ENCODE assay signal across 9 mouse cellular contexts in the genomic region with DNA sequence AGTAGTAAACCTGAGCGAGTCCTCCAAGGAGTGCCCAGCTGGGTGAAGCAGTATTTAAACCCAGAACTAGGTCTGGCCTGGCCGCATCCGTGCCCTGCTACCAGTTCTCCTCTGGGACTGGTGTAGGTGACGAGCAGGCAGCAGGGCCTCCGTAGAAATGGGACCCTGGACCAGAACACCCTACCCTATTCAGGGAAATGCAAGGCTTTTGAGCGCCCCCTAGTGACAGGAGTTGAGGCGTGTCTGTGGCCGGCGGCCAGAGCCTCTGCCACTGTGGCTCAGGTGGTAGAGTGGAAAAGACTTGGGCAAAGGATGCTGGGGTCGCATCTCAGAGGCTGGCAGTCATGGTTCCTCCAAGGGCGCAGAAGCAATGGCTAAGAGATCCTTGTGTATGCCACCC.
DNase-seq lines count a peak whose midpoint lies in the region; ATAC-seq and TF ChIP-seq lines count a peak whose summit lies in the region.
"Had no signal": no experiment of that assay in that cellular context is flagged by ENCODE, and none has a peak within 500 bp of the region (broad histone marks: within the 10 kb centered on the region; RNA-seq: fewer than 3 reads in every experiment).

No protein-coding gene starts in this region.

- no peak overlapping the region for H3K4me3 ChIP-seq in kidney, embryonic 15.5 days (replicated peaks)
- no peak overlapping the region for H3K4me3 ChIP-seq in embryonic facial prominence, embryonic 11.5 days (ENCODE audit: low read depth, low read length)
- H3K4me3 ChIP-seq in midbrain, postnatal 0 days (ENCODE audit: low read depth, low read length) = no peak overlapping the region
- H3K4me3 ChIP-seq: limb, embryonic 12.5 days had no signal

- peak; percentile 19 for DNase-seq in kidney, adult 11 months
- DNase-seq in adrenal gland, postnatal 14 days = peak; percentile 73
- DNase-seq in embryonic facial prominence, embryonic 11.5 days (ENCODE audit: low spot score) = peak; percentile 78
- DNase-seq in heart, postnatal 4 days = peak; percentile 73
- peak; percentile 62 to 64 for DNase-seq in left cerebral cortex, postnatal 25 days (ENCODE audit: low spot score in 2 of 2)
- DNase-seq in midbrain, postnatal 0 days (ENCODE audit: low spot score) = peak; percentile 79
- peak; percentile 82 for DNase-seq in testis, postnatal 10 days (ENCODE audit: low spot score)

- intact Hi-C loops in left cerebral cortex, postnatal 25 days (cut with DNase I) = no loop called here

- 0 out of 2 replicates have a peak, but pooled peaks cover 7% of the 10 kb centered on the region for H3K4me1 ChIP-seq in kidney, embryonic 15.5 days
- H3K4me1 ChIP-seq in embryonic facial prominence, embryonic 11.5 days (ENCODE audit: control insufficient read depth, insufficient read depth, low read length) = no peaks in the 10 kb centered on the region
- no peaks in the 10 kb centered on the region for H3K4me1 ChIP-seq in midbrain, postnatal 0 days (ENCODE audit: insufficient read depth, low read length)

- H3K27me3 ChIP-seq in kidney, embryonic 15.5 days = no peaks in the 10 kb centered on the region
- no peaks in the 10 kb centered on the region for H3K27me3 ChIP-seq in embryonic facial prominence, embryonic 11.5 days (ENCODE audit: control insufficient read depth, insufficient read depth, low read length)
- no peaks in the 10 kb centered on the region for H3K27me3 ChIP-seq in midbrain, postnatal 0 days (ENCODE audit: insufficient read depth, low read length)
- H3K27me3 ChIP-seq: limb, embryonic 12.5 days had no signal

- TF ChIP-seq CTCF in midbrain, postnatal 0 days (IDR thresholded peaks at IDR 0.05) = peak; percentile 83

- H3K27ac ChIP-seq in kidney, embryonic 15.5 days = no peak overlapping the region
- H3K27ac ChIP-seq in embryonic facial prominence, embryonic 11.5 days (replicated peaks; ENCODE audit: low read depth, low read length) = no peak overlapping the region
- no peak overlapping the region for H3K27ac ChIP-seq in midbrain, postnatal 0 days (ENCODE audit: low read depth, low read length)
- H3K27ac ChIP-seq: limb, embryonic 12.5 days had no signal

- 37% methylated on average over 11 of the region's 11 CpGs for WGBS in kidney, embryonic 15.5 days
- 35% methylated on average over 11 of the region's 11 CpGs for WGBS in embryonic facial prominence, embryonic 11.5 days
- 35% methylated on average over 11 of the region's 11 CpGs for WGBS in midbrain, postnatal 0 days

- H3K4me2 ChIP-seq in kidney, embryonic 15.5 days = no peak overlapping the region
- no peak overlapping the region for H3K4me2 ChIP-seq in embryonic facial prominence, embryonic 11.5 days (ENCODE audit: low read depth, low read length)
- no peak overlapping the region for H3K4me2 ChIP-seq in midbrain, postnatal 0 days (ENCODE audit: low read depth, low read length, poor library complexity, severe bottlenecking)
- H3K4me2 ChIP-seq: limb, embryonic 12.5 days had no signal

- H3K9me3 ChIP-seq in kidney, embryonic 15.5 days (replicated peaks) = no peaks in the 10 kb centered on the region
- no peaks in the 10 kb centered on the region for H3K9me3 ChIP-seq in embryonic facial prominence, embryonic 11.5 days (replicated peaks; ENCODE audit: control insufficient read depth, low read length)
- H3K9me3 ChIP-seq in midbrain, postnatal 0 days (ENCODE audit: low read length) = no peaks in the 10 kb centered on the region
- H3K9me3 ChIP-seq: limb, embryonic 12.5 days had no signal

- no peak overlapping the region for H3K9ac ChIP-seq in kidney, embryonic 15.5 days
- H3K9ac ChIP-seq in embryonic facial prominence, embryonic 11.5 days (replicated peaks; ENCODE audit: low read length) = no peak overlapping the region
- no peak overlapping the region for H3K9ac ChIP-seq in midbrain, postnatal 0 days (replicated peaks; ENCODE audit: low read length, poor library complexity, severe bottlenecking)
- H3K9ac ChIP-seq: limb, embryonic 12.5 days had no signal

- ATAC-seq in kidney, embryonic 15.5 days (replicated peaks; ENCODE audit: low FRiP score) = no peak
- no peak for ATAC-seq in embryonic facial prominence, embryonic 11.5 days (replicated peaks; ENCODE audit: insufficient number of reproducible peaks, low FRiP score, low TSS enrichment, low read depth)
- ATAC-seq in midbrain, postnatal 0 days (ENCODE audit: low FRiP score) = no peak

- H3K36me3 ChIP-seq in kidney, embryonic 15.5 days = peaks cover 67% of the 10 kb centered on the region
- H3K36me3 ChIP-seq in embryonic facial prominence, embryonic 11.5 days (replicated peaks; ENCODE audit: control insufficient read depth, insufficient read depth, low read depth, low read length) = no peaks in the 10 kb centered on the region
- H3K36me3 ChIP-seq in midbrain, postnatal 0 days (ENCODE audit: insufficient read depth, low read length) = peaks cover 22% of the 10 kb centered on the region

Comparison
In these comparisons a context has a peak if more than half of its experiments do, and no peak if none do; other contexts are left out.
1. DNase-seq: peak in every context shown above with its lines; median percentile 82 in testis, postnatal 10 days; 79 in midbrain, postnatal 0 days; 78 in embryonic facial prominence, embryonic 11.5 days; 73 in adrenal gland, postnatal 14 days; 73 in heart, postnatal 4 days; 63 in left cerebral cortex, postnatal 25 days; 19 in kidney, adult 11 months.